Mouse (Mus musculus): ENCODE data around the gene Macf1.

DNA sequence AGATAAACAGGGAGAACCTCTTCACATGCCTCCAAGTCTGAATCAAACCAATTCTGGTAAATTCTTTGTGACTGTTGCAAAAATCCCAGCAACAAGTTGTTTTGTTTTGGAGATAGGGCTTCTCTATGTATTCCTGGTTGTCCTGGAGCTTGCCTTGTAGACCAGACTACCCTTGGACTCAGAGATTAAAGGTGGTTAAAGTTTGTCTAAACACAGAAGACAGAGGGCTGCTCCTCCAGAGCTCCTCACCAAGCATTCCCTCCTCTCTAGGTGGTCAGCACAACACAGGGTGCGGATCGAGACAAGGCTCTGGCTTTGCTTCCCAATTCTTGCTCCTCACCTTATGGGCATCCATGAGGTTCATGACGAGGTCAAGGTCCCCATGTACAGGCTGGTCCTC, 308.1 kb downstream of the Macf1 start:
- TF ChIP-seq POLR2A (IDR thresholded peaks at IDR 0.05; ENCODE audit: low read depth, low read length), result no peak
- TF ChIP-seq CTCF (IDR thresholded peaks at IDR 0.05; ENCODE audit: extremely low read depth, insufficient read depth, insufficient read length, insufficient replicate concordance), result no peak
